Mouse (Mus musculus) heart, postnatal 0 days (tissue): ENCODE measurements at regions not wholly inside any gene's neighbourhood (a gene's known extent, or its start where the extent isn't known, plus 50 kb on each side); places are given as distances from the start of the nearest gene placed in this dataset.

Source experiments
- ATAC-seq: fragments of 200-750 bp; cut with Nextera tagmentation; 2 replicates; pipeline ENCODE4 v1.8.0; 2017; ENCODE audit warnings: low read depth, moderate number of reproducible peaks, moderate library complexity; ENCODE audit not compliant: insufficient read depth
- DNase-seq: peaks from one replicate; pipeline ENCODE4 v3.0.0-alpha.2; 2016; ENCODE audit warnings: low spot score
- H3K27ac ChIP-seq: fragments of 300-500 bp; sonication (generic); 2 replicates; pipeline ENCODE4 v1.5.1; 2014; ENCODE audit warnings: low read depth, mild to moderate bottlenecking
- H3K27me3 ChIP-seq: fragments of 300-500 bp; sonication (generic); 2 replicates; pipeline ENCODE4 v1.6.1; 2014; ENCODE audit warnings: low read length, mixed read lengths; ENCODE audit not compliant: control insufficient read depth, insufficient read depth
- H3K36me3 ChIP-seq: fragments of 300-500 bp; sonication (generic); replicated peaks from 2 replicates; pipeline ENCODE4 v1.6.1; 2014; ENCODE audit warnings: low read length, mixed read lengths; ENCODE audit not compliant: control insufficient read depth, insufficient read depth
- H3K4me1 ChIP-seq: fragments of 300-500 bp; sonication (generic); 2 replicates; pipeline ENCODE4 v1.6.1; 2014; ENCODE audit warnings: antibody characterized with exemption; ENCODE audit not compliant: control insufficient read depth, insufficient read depth
- H3K4me2 ChIP-seq: fragments of 300-500 bp; sonication (generic); 2 replicates; pipeline ENCODE4 v1.6.1; 2014; ENCODE audit warnings: low read depth, mild to moderate bottlenecking, low read length, moderate library complexity
- H3K4me3 ChIP-seq: fragments of 300-500 bp; sonication (generic); 2 replicates; pipeline ENCODE4 v1.5.1; 2014; ENCODE audit warnings: low read depth, low read length
- H3K9ac ChIP-seq: fragments of 300-500 bp; sonication (generic); replicated peaks from 2 replicates; pipeline ENCODE4 v1.6.1; 2014; ENCODE audit warnings: low read depth, low read length, mixed read lengths
- H3K9me3 ChIP-seq: fragments of 300-500 bp; sonication (generic); replicated peaks from 2 replicates; pipeline ENCODE4 v1.6.1; 2016; ENCODE audit warnings: low read length; ENCODE audit not compliant: control insufficient read depth
- CTCF ChIP-seq: IDR thresholded peaks from 2 replicates; pipeline ENCODE4 v1.5.1; 2016; ENCODE audit warnings: antibody characterized with exemption, control low read depth, low read depth
- EP300 ChIP-seq: IDR thresholded peaks from 2 replicates; pipeline ENCODE4 v1.6.1; 2016; ENCODE audit warnings: antibody characterized with exemption, low read depth

DNA sequence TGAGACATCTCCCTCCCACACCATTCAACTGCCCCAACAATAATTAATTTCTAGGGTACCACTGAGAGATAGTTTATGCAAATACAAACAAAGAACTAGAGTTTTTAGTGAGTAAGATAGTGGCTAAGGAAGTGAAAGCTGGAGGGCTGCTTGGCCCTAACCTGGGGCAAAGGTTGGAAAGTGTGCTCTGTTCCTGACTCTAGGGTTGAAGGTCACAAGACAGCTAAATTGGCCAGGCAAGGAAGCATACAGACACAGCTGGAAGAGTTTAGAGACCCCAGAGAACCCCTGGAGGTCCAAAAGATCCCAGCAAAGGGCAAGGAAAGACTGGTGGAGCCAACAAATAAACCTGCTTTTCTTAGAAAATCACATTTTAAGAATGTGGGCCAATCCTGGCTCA, 50.2 kb upstream of the Ptprg start:
- ATAC-seq = no peak
- no peak overlapping the region for H3K27ac ChIP-seq
- H3K4me3 ChIP-seq = no peak overlapping the region
- no peak for DNase-seq
- no peaks in the 10 kb centered on the region for H3K9me3 ChIP-seq
- no peak overlapping the region for H3K9ac ChIP-seq
- no peaks in the 10 kb centered on the region for H3K36me3 ChIP-seq
- no peaks in the 10 kb centered on the region for H3K4me1 ChIP-seq
- H3K27me3 ChIP-seq = no peaks in the 10 kb centered on the region
- no peak overlapping the region for H3K4me2 ChIP-seq
- no peak for TF ChIP-seq CTCF
- TF ChIP-seq EP300 = no peak
